Mouse (Mus musculus) left cerebral cortex, adult 2 months (tissue): ENCODE results near the gene Mtmr10. TPM values are rescaled to one million over a fixed set of nuclear protein-coding genes. Genes with fewer than 3 reads are reported as not detected.

Experiments
- DNase-seq, 2 experiments: peaks; one replicate each; pipeline ENCODE4 v3.0.0; 2021 to 2022; ENCODE audit warnings: low spot score in 2 of 2, mixed read lengths in 1 of 2; ENCODE audit errors: extremely low spot score in 1 of 2
- H3K27ac ChIP-seq: fragments of 200-600 bp; 2 replicates; pipeline ENCODE4 v1.8.1; 2022
- H3K4me3 ChIP-seq: fragments of 200-600 bp; 2 replicates; pipeline ENCODE4 v1.8.1; 2022
- CTCF ChIP-seq: fragments of 200-600 bp; IDR thresholded peaks from 2 replicates; pipeline ENCODE4 v1.8.1; 2022; ENCODE audit warnings: antibody characterized with exemption, mild to moderate bottlenecking, moderate library complexity
- intact Hi-C: fragments of 180-260 bp; cut with DNase I; formaldehyde crosslinking; loops from one replicate; pipeline ENCODE4 v1.15.1; 2025
- microRNA-seq, 2 experiments: library from miRNA; unstranded; fragments of <30 nt; microRNA quantifications; one replicate each; pipeline ENCODE4 v1.2.0; 2021
- total RNA-seq, 2 experiments: library from RNA; stranded (reverse); gene quantifications; 2 replicates each; pipeline ENCODE4 v1.2.3; 2021

Mtmr10 gene
- total RNA-seq, 2 experiments from 2014 or later: 16.2 to 17.7 TPM

DNA sequence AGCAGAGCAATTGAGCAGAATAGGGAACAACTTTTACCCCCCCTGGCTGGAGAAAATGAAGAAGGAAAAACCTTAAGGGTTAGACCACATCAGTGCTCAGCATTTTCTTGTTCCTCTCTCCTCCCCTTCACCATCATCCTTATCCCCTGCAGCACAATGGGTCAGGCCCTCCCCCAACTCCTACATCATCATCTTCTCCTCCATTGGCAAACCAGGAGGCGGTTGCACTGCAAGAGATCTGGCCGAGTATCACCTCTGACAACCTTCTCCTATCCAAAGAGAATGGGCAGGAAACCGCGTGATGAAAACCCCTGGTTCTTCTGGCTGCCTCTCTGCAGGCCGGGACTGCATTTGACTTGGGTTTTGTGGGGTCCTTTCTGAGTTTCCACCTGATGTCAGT, 69.2 kb downstream of the Mtmr10 start:
- no peak for DNase-seq
- peak overlapping the region; percentile 63; the same call in 1 of the 2 replicates for H3K27ac ChIP-seq
- no peak for TF ChIP-seq CTCF
- no peak overlapping the region for H3K4me3 ChIP-seq
- intact Hi-C loops: no loop called here

- Histone ChIP-seq H3K4me3 (no peak overlapping the region), H3K27ac (peak overlapping the region; percentile 64)
- intact Hi-C loops: no loop called here
- peak; percentile 49 to 68 for DNase-seq
- TF ChIP-seq CTCF: no peak
Observed at GRCm38 (mm10) chr7:64357405-64357804, 70.0 kb downstream of the Mtmr10 start.

GRCm38 (mm10) chr7:64358666-64359065, 71.2 kb downstream of the Mtmr10 start:
- Histone ChIP-seq H3K4me3 (no peak overlapping the region), H3K27ac (no peak overlapping the region)
- intact Hi-C loops: no loop called here
- no peak for TF ChIP-seq CTCF
- DNase-seq: no peak

- intact Hi-C loops: no loop called here
- Histone ChIP-seq H3K4me3 (no peak overlapping the region), H3K27ac (peak overlapping the region; percentile 81)
- no peak for DNase-seq
- no peak for TF ChIP-seq CTCF
Observed at GRCm38 (mm10) chr7:64359943-64360585, 72.6 kb downstream of the Mtmr10 start.

DNA sequence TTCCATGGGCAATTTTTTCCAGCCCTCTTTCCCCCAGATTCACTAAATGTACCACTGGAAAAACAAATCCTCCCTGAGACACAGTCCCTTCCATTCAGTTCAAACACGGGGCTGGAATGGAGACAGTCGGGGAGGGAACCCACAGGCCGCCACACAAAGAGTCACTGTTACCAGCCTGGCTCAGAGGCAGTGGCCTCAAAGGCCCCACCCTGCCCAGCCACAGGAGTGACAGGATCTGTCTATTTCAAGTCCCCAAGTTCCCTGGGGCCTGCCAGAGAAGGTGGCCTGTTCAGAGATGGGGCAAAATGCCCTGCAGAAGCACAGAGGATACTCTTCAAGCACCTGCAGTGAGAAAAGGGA, 73.1 kb downstream of the Mtmr10 start:
- Histone ChIP-seq H3K27ac (peak overlapping the region; percentile 81), H3K4me3 (no peak overlapping the region)
- DNase-seq: peak in 1 of 2 experiments; percentile 39
- TF ChIP-seq CTCF: no peak
- intact Hi-C loops: no loop called here

GRCm38 (mm10) chr7:64365863-64366262, 78.4 kb downstream of the Mtmr10 start:
- Histone ChIP-seq H3K4me3 (no peak overlapping the region), H3K27ac (no peak overlapping the region)
- TF ChIP-seq CTCF: no peak
- no peak for DNase-seq
- intact Hi-C loops: no loop called here

DNA sequence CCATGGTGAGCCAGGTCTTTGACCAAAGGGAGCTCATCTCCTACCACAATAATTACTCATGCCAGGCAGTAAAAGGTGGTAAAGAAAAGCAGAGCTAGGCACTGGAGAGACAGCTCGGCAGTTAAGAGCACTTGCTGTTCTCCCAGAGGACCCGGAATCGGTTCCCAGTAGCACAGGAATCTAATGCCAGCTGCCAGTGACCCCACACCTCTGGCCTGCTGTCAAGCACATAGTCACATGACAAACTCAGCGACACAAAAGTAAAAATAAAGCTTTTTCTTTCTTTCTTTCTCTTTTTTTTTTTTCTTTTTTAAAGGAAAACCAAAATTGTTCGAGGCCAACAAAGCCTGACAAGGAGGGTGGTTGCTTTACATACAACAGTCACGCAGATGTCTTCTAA, 82.4 kb downstream of the Mtmr10 start:
- Histone ChIP-seq H3K4me3 (no peak overlapping the region), H3K27ac (no peak overlapping the region)
- TF ChIP-seq CTCF: no peak
- no peak for DNase-seq
- intact Hi-C loops: loop anchor here (5.0 kb wide), 1 partner anchor 372 kb away; no protein-coding TSS in a partner anchor

DNA sequence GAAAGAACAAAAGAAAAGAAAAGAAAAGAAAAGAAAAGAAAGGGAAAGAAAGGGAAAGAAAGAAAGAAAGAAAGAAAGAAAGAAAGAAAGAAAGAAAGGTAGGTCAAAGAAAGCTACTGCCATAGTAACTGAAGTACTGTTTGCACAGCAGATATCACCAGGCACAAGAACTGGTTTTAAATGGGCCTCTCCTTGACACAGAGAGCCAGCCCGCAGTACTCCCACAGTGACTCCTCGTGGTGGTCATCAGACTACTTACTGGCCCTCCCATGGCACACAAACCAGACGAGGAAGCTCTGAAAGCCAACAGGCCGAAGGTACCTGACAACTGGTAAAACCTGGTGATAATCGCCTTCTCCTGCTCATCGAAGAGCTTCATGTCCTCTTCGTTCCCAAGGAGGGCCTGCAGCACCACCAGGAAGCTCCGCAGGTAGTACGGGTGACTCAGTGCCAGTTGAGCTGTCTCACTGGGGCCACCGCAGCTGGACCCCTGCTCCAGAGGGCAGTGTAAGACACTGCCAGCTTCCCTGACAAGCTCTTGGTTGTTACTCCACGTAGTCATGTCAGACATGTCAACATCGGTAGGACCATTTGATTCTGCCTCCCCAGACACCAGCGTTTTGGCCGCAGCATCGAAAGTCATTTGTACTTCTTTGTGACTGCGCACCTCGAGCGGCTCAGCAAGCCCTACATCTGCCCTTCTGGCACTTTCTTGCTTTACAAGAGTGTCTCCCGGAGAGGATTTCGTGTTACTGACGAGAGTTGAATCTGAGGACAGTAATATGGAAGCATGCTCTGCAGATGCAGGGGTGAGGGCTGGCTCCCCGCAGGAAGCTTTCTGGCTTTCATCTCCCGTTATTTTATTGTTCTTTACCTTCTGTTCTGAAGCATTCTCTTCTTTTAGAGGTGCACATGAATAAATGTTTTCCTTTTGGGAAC, 84.8 kb downstream of the Mtmr10 start:
- intact Hi-C loops: loop anchor here (5.0 kb wide), 1 partner anchor 370 kb away; no protein-coding TSS in a partner anchor
- Histone ChIP-seq H3K27ac (no peak overlapping the region), H3K4me3 (no peak overlapping the region)
- no peak for TF ChIP-seq CTCF
- DNase-seq: no peak

GRCm38 (mm10) chr7:64373147-64373829, 85.8 kb downstream of the Mtmr10 start:
- TF ChIP-seq CTCF: no peak
- intact Hi-C loops: loop anchor here (5.0 kb wide), 1 partner anchor 369 kb away; no protein-coding TSS in a partner anchor
- peak overlapping the region; percentile 73 for H3K4me3 ChIP-seq
- DNase-seq: no peak
- H3K27ac ChIP-seq: peak overlapping the region; percentile 88

GRCm38 (mm10) chr7:64373830-64374562, 86.5 kb downstream of the Mtmr10 start, which contains the start of gene Fan1:
Gene Fan1, minus strand, starts transcription at chr7:64374095.
- peak; percentile 44 for TF ChIP-seq CTCF
- H3K27ac ChIP-seq: peak within 1 kb of the TSS; percentile 88
- intact Hi-C loops: loop anchor here (5.0 kb wide), 1 partner anchor 368 kb away; no protein-coding TSS in a partner anchor
- H3K4me3 ChIP-seq: peak within 1 kb of the TSS; percentile 73
- peak; percentile 86 to 91 for DNase-seq

Small RNA genes lying within 50 kb of the gene (microRNA-seq; reads per million reads assigned to microRNA genes)
- gene Mir6416: 0 reads per million in 2 experiments

Other genes starting within 250 kb of the Mtmr10 start
- under 1 TPM; 0.61 TPM for gene Trpm1, start 133.8 kb upstream of the Mtmr10 start, total RNA-seq
- gene Fan1, start 86.4 kb downstream of the Mtmr10 start, total RNA-seq: 10 to 100 TPM; 10.7 to 10.9 TPM
- 10 to 100 TPM; 20.4 to 20.7 TPM for gene Mphosph10, start 104.6 kb downstream of the Mtmr10 start, total RNA-seq
- 10 to 100 TPM; 45.8 to 49.5 TPM for gene Mcee, start 105.0 kb downstream of the Mtmr10 start, total RNA-seq
- 100 to 1,000 TPM; 261 to 283 TPM for gene Apba2, start 214.1 kb downstream of the Mtmr10 start, total RNA-seq